Mouse (Mus musculus): ENCODE data around the gene Olig1. TPM values are rescaled to one million over a fixed set of nuclear protein-coding genes. Genes with fewer than 3 reads are reported as not detected.
A peak's percentile ranks its signal among the peaks of the same experiment; 100 is the strongest.

Olig1 gene
- polyA plus RNA-seq, 1 experiment from 2014 or later: 18.0 TPM

- peak overlapping the region; percentile 43 for H3K4me3 ChIP-seq (ENCODE audit: low read depth, low read length)
- H3K9ac ChIP-seq (ENCODE audit: low read length): no peak overlapping the region
- DNase-seq (ENCODE audit: low spot score) (no peak), ATAC-seq (no peak)
- no peaks in the 10 kb centered on the region for H3K36me3 ChIP-seq (ENCODE audit: control insufficient read depth, insufficient read depth, low read length)
- no peak overlapping the region for H3K27ac ChIP-seq (ENCODE audit: low read depth, low read length)
- H3K9me3 ChIP-seq (replicated peaks; ENCODE audit: control insufficient read depth, low read length): no peaks in the 10 kb centered on the region
- peaks cover 88% of the 10 kb centered on the region for H3K27me3 ChIP-seq (replicated peaks; ENCODE audit: control insufficient read depth, insufficient read depth, low read length)
- H3K4me1 ChIP-seq (ENCODE audit: control insufficient read depth, insufficient read depth, low read length): peaks cover 17% of the 10 kb centered on the region
- WGBS: 7% methylated on average over 13 of the region's 13 CpGs
- peak overlapping the region; percentile 90 for H3K4me2 ChIP-seq (ENCODE audit: low read length)
Measured at GRCm38 (mm10) chr16:91268724-91269452, 684 bp upstream of the Olig1 start.

- Histone ChIP-seq H3K27ac (ENCODE audit: low read depth, low read length) (no peak overlapping the region), H3K36me3 (ENCODE audit: control insufficient read depth, insufficient read depth, low read length) (no peaks in the 10 kb centered on the region), H3K9me3 (replicated peaks; ENCODE audit: control insufficient read depth, low read length) (no peaks in the 10 kb centered on the region), H3K4me1 (ENCODE audit: control insufficient read depth, insufficient read depth, low read length) (peaks cover 17% of the 10 kb centered on the region), H3K9ac (ENCODE audit: low read length) (peak overlapping the region; percentile 10; the same call in 1 of the 2 replicates), H3K4me2 (ENCODE audit: low read length) (peak overlapping the region; percentile 90), H3K4me3 (ENCODE audit: low read depth, low read length) (peak overlapping the region; percentile 43), H3K27me3 (replicated peaks; ENCODE audit: control insufficient read depth, insufficient read depth, low read length) (peaks cover 95% of the 10 kb centered on the region)
- DNase-seq (ENCODE audit: low spot score) (peak; percentile 24), ATAC-seq (peak; percentile 44)
- WGBS: 0% methylated on average over 55 of the region's 63 CpGs
Measured at GRCm38 (mm10) chr16:91270212-91270971, 820 bp downstream of the Olig1 start.

DNA sequence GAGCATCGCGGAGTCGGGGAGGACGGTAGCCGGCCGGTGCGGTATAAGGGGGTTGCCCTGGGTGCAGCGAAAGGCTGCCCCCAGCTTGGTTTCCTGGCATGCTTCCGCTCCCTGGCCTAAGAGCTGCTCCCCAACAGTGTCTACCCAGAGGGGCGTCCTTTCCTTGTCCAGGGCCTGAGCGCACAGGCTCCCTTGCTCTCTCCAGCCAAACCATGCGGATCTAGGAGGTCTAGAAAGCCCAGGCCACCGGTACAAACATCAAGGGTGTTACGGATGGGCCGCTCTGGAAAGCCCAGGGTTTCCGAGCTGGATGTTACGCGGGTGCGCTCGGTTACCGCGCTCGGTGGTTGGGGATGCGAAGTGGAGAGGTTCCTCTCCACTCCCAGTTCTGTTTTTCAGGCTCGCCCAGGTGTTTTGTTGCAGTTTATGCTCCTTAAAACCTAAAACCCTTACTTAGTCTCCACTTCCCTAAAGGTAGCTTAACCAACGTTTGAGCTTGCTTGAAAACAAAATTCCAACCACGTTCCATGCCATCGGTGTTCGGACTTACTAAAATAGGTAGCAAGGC lies 1.5 kb downstream of the Olig1 start:
- peaks cover 91% of the 10 kb centered on the region for H3K27me3 ChIP-seq (replicated peaks; ENCODE audit: control insufficient read depth, insufficient read depth, low read length)
- H3K4me2 ChIP-seq (ENCODE audit: low read length): peak overlapping the region; percentile 90
- H3K9me3 ChIP-seq (replicated peaks; ENCODE audit: control insufficient read depth, low read length): no peaks in the 10 kb centered on the region
- no peak overlapping the region for H3K9ac ChIP-seq (ENCODE audit: low read length)
- H3K36me3 ChIP-seq (ENCODE audit: control insufficient read depth, insufficient read depth, low read length): no peaks in the 10 kb centered on the region
- 1% methylated on average over 29 of the region's 29 CpGs for WGBS
- H3K4me1 ChIP-seq (ENCODE audit: control insufficient read depth, insufficient read depth, low read length): peaks cover 17% of the 10 kb centered on the region
- H3K27ac ChIP-seq (ENCODE audit: low read depth, low read length): no peak overlapping the region
- peak overlapping the region; percentile 43 for H3K4me3 ChIP-seq (ENCODE audit: low read depth, low read length)
- ATAC-seq (no peak), DNase-seq (ENCODE audit: low spot score) (no peak)

DNA sequence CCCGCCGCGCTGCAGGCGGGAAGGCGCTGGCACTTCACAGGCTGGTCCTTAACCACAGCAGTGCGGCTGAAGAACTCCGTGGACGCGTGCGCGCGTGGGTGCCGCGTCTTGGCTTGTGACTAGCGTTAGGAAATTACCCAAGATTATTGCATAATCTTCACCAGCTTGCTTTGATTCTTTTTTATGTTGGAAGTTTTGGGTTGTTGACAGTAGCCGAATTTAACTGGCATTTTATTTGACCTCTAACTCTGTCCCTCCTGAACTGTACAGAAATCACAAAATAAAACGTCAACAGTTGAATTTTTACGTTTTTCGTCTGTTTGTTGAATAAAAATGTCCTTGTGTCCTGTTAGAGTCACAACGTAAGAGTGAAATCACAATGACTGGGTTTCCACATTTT lies 2.1 kb downstream of the Olig1 start:
- Histone ChIP-seq H3K36me3 (ENCODE audit: control insufficient read depth, insufficient read depth, low read length) (no peaks in the 10 kb centered on the region), H3K4me1 (ENCODE audit: control insufficient read depth, insufficient read depth, low read length) (peaks cover 17% of the 10 kb centered on the region), H3K9ac (ENCODE audit: low read length) (no peak overlapping the region), H3K9me3 (replicated peaks; ENCODE audit: control insufficient read depth, low read length) (no peaks in the 10 kb centered on the region), H3K27ac (ENCODE audit: low read depth, low read length) (no peak overlapping the region), H3K4me2 (ENCODE audit: low read length) (peak overlapping the region; percentile 90), H3K4me3 (ENCODE audit: low read depth, low read length) (0 out of 2 replicates have a peak overlapping the region, but pooled peaks have one; percentile 43), H3K27me3 (replicated peaks; ENCODE audit: control insufficient read depth, insufficient read depth, low read length) (peaks cover 91% of the 10 kb centered on the region)
- ATAC-seq (no peak), DNase-seq (ENCODE audit: low spot score) (no peak)
- whole genome bisulfite sequencing: 2% methylated on average over 20 of the region's 20 CpGs

GRCm38 (mm10) chr16:91280516-91280915 lies 10.9 kb downstream of the Olig1 start:
- no peak overlapping the region for H3K4me3 ChIP-seq (ENCODE audit: low read depth, low read length)
- no peak for ATAC-seq
- no peaks in the 10 kb centered on the region for H3K4me1 ChIP-seq (ENCODE audit: control insufficient read depth, insufficient read depth, low read length)
- 56% methylated on average over 4 of the region's 4 CpGs for WGBS
- H3K9me3 ChIP-seq (replicated peaks; ENCODE audit: control insufficient read depth, low read length): no peaks in the 10 kb centered on the region
- no peak overlapping the region for H3K9ac ChIP-seq (ENCODE audit: low read length)
- peaks cover 14% of the 10 kb centered on the region for H3K27me3 ChIP-seq (replicated peaks; ENCODE audit: control insufficient read depth, insufficient read depth, low read length)
- DNase-seq (ENCODE audit: low spot score): no peak
- H3K36me3 ChIP-seq (ENCODE audit: control insufficient read depth, insufficient read depth, low read length): no peaks in the 10 kb centered on the region
- no peak overlapping the region for H3K4me2 ChIP-seq (ENCODE audit: low read length)
- H3K27ac ChIP-seq (ENCODE audit: low read depth, low read length): no peak overlapping the region

DNA sequence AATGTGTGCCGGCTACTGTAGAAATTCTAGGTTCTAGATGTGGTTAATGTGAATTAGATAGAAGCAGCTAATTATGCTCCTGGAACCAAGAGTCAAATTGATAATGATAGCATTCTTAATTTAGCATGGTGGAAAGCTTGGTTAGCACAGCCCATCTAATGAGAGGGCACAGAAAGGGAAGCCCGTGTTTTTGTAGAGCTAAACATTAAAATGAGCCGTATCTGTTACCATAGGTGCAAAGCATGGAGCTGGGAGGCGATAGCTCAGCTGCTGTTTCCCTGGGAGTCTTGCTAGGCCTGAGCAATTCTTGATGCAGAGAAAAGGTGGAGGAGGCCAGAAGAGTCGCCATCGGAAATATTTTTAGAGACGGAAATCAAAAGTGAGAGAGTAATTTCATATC lies 22.5 kb downstream of the Olig1 start:
- no peaks in the 10 kb centered on the region for H3K36me3 ChIP-seq (ENCODE audit: control insufficient read depth, insufficient read depth, low read length)
- H3K9me3 ChIP-seq (replicated peaks; ENCODE audit: control insufficient read depth, low read length): no peaks in the 10 kb centered on the region
- H3K4me2 ChIP-seq (ENCODE audit: low read length): no peak overlapping the region
- 53% methylated on average over 7 of the region's 7 CpGs for WGBS
- H3K9ac ChIP-seq (ENCODE audit: low read length): no peak overlapping the region
- H3K27me3 ChIP-seq (replicated peaks; ENCODE audit: control insufficient read depth, insufficient read depth, low read length): peaks cover 17% of the 10 kb centered on the region; the same call in 1 of the 2 replicates
- ATAC-seq (no peak), DNase-seq (ENCODE audit: low spot score) (peak; percentile 16)
- no peak overlapping the region for H3K4me3 ChIP-seq (ENCODE audit: low read depth, low read length)
- H3K4me1 ChIP-seq (ENCODE audit: control insufficient read depth, insufficient read depth, low read length): no peaks in the 10 kb centered on the region
- H3K27ac ChIP-seq (ENCODE audit: low read depth, low read length): no peak overlapping the region

GRCm38 (mm10) chr16:91292719-91293333 lies 23.3 kb downstream of the Olig1 start:
- ATAC-seq: peak; percentile 64
- no peaks in the 10 kb centered on the region for H3K9me3 ChIP-seq (replicated peaks; ENCODE audit: control insufficient read depth, low read length)

GRCm38 (mm10) chr16:91297726-91298125 lies 28.2 kb downstream of the Olig1 start:
- ATAC-seq (no peak), DNase-seq (ENCODE audit: low spot score) (no peak)
- H3K9me3 ChIP-seq (replicated peaks; ENCODE audit: control insufficient read depth, low read length): no peaks in the 10 kb centered on the region
- no peak overlapping the region for H3K4me2 ChIP-seq (ENCODE audit: low read length)
- no peaks in the 10 kb centered on the region for H3K36me3 ChIP-seq (ENCODE audit: control insufficient read depth, insufficient read depth, low read length)
- WGBS: 49% methylated on average over 4 of the region's 4 CpGs
- no peak overlapping the region for H3K4me3 ChIP-seq (ENCODE audit: low read depth, low read length)
- H3K27me3 ChIP-seq (replicated peaks; ENCODE audit: control insufficient read depth, insufficient read depth, low read length): peaks cover 33% of the 10 kb centered on the region
- H3K9ac ChIP-seq (ENCODE audit: low read length): no peak overlapping the region
- peaks cover 19% of the 10 kb centered on the region for H3K4me1 ChIP-seq (ENCODE audit: control insufficient read depth, insufficient read depth, low read length)
- H3K27ac ChIP-seq (ENCODE audit: low read depth, low read length): no peak overlapping the region

More at GRCm38 (mm10) chr16:91292719-91293333, 23.3 kb downstream of the Olig1 start:
- 16% methylated on average over 11 of the region's 11 CpGs for WGBS
- peak; percentile 39 for DNase-seq (ENCODE audit: low spot score)
- H3K4me2 ChIP-seq (ENCODE audit: low read length): no peak overlapping the region
- no peaks in the 10 kb centered on the region for H3K36me3 ChIP-seq (ENCODE audit: control insufficient read depth, insufficient read depth, low read length)
- no peaks in the 10 kb centered on the region for H3K4me1 ChIP-seq (ENCODE audit: control insufficient read depth, insufficient read depth, low read length)
- H3K27ac ChIP-seq (ENCODE audit: low read depth, low read length): no peak overlapping the region
- H3K27me3 ChIP-seq (replicated peaks; ENCODE audit: control insufficient read depth, insufficient read depth, low read length): peaks cover 17% of the 10 kb centered on the region; the same call in 1 of the 2 replicates
- H3K4me3 ChIP-seq (ENCODE audit: low read depth, low read length): no peak overlapping the region
- no peak overlapping the region for H3K9ac ChIP-seq (ENCODE audit: low read length)

All from forebrain, embryonic 14.5 days (tissue).